Mouse (Mus musculus) kidney, postnatal 36 days (tissue): ENCODE measurements at regions not wholly inside any gene's neighbourhood (a gene's known extent, or its start where the extent isn't known, plus 50 kb on each side); places are given as distances from the start of the nearest gene placed in this dataset.
A peak's percentile ranks its signal among the peaks of the same experiment; 100 is the strongest.
"Not testable (repeated sequence)": the region's sequence is repeated elsewhere in the genome, so short reads cannot be mapped to it uniquely, and the experiment has no call there.

Experiments
- DNase-seq, 2 experiments: peaks; one replicate each; pipeline ENCODE4 v3.0.0; 2021 to 2022; ENCODE audit warnings: mixed read lengths in 2 of 2

DNA sequence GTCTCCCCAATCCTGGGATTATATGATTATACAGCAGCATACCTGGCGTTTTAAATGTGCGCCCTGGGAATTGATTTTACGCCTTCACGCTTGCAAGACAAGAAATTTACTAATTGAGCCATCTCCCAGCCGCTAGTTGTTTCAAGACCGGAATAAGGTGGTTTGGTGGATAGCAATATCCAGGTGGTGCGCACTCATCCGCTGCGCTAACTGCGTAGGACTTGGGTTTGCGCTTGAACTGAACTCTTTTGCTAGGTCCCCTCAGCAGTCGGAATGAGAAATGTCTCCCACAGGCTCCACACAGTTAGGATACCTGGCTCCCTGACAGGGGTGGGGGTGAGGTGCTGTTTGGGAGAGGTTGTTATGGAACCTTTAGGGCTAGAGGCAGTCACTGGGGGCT lies 136.4 kb upstream of the Rybp start:
- DNase-seq = no peak

DNA sequence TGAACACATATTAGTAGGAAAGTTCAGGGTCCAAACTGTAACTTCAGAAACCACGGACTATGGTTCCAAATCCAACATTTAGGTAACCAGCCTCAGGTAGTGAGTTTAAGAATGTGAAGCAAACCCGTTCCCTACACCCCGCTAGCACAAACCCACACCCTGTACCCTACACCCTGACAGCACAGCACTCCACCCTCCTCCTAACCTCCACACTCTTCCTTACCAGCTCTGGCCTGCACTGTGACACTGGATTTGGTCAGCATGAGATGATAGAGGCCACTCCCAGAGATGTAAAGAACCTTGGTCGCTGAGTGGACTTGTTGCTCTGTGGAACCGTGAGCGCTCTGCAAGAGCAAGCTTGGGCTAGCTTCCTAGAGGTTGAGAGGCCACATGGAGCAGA lies 135.3 kb upstream of the Rybp start:
- DNase-seq = no peak

DNA sequence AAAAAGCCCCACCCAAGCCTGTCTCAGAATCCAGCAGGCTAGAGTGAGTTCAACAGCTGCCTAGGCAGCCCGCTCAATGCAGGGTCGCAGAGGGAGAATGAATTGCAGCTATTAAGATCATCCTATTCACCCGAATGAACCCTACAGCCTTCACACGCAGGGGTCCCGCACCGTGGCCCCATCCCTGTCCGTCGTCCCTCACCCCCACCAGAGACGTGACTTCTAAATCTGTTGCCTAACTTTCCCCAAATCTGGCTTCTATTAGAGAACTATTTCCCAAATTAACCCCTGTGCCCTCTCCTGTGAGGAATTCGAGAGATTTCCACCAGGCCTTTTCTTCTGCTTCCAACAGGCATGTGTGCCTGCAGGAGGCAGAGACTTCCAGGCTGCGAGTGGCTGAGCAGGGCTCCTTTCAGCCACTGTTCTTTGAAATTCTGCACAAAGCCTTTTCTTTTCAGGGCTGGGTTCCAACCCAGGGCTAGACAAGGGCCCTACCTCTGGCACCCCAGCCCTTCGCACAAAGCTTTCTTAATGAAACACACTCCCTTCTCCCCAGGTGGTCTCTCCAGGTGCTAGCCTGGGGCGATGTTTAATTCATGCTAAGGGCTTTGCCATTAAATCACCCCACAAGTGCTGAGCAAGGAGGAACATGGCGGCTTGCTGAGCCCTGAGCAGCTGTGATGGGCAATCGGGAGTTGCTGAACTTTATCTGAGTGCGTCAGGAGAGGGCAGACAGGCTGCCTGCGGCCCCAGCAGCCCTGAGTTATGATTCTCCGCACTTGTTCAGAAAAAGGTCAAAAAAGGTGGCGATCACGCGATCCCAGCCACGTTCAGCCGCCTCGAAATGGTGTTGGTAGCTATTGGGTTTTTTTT lies 134.7 kb upstream of the Rybp start:
- no peak for DNase-seq

DNA sequence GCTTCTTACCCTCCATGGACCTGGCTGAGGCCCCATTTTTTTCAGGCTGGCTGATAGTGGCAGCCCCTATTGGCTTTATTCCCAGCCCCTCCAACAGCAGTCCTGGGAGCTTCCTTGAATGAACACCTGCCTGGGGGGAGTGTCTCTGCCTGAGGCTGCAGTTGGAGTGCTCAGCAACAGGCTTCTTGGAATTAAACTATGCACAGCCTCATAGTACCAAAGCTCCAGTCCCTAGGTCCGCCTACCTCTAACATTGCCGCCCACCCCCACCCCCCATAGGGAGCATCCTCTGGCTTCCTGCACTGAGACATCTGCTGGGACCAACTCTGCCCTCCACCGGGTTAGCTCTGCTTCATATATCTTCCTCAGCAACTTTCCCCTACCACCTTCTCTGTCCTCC lies 133.3 kb upstream of the Rybp start:
- no peak for DNase-seq

DNA sequence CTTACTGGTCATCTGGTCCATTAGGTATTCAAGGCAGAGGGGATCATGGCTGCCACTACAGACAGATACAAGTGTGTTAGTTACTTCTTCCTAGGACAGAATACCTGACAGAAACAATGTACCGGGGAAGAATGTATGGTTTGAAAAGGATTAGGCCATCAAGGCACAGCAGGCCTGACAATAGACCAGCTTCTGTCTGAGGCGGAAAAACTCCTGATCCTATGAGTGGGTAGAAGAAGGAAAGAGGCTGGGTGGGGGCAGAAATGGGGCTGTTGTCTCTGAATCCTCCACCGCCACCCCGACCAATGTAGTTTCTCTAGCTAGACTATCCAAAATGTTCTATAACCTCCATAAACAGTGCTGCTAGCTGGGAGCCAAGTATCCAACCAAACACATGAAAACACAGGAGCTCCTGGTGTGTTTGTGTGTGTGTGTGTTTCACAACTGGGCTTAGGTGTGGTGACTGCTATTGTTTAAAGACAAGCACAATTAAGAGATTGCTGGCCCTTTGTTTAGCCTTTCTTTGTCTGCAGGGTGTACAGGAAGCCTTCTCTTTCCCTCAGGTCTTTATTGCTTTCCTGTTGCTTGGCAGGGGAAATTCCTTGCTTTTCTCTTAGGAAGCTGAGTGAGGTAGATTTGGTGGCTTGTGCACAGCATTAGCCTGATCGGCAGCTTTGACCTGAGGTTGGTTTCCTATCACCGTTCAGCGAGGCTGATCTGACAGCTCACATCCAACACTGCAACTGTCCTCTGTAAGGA lies 132.7 kb upstream of the Rybp start:
- DNase-seq = no peak

DNA sequence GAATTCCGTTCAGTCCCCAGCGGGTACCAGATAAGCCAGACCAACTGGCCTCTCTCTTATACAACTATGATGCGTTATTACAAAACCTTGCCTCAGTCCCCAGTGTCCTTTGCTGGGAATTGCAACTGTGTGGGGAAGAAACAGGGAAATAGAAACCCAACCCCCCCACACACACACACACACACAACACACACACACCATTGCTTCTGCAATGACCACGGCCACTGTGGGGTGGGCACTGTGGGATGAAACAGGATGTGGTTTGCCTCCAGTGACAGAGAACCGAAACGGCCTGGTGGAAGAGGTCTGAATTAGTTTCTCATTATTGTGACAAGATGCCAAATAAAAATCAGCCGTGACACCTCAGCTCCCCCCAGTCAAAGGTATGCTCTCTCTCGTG lies 128.8 kb upstream of the Rybp start:
- DNase-seq = peak in 1 of 2 experiments; percentile 16

DNA sequence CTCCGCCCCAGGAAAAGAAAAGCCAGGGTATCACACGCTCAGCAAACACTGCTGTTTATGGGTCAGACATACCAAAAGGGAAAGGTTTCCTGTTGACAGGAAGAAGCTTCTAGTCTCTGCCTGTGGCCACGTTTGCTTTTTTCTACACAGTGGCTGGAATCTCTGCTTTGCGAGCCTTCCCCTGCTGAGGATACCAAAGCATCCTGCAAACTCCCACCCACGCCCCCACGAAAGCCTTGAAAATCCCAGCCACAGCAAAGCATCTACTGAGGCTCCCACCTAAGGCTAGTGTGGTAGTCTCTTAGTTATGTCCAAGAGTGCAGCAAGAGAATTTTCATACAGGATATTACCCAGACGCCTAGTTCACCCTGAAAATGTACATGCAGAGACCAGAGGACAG lies 128.2 kb upstream of the Rybp start:
- DNase-seq = peak in 1 of 2 experiments; percentile 8

DNA sequence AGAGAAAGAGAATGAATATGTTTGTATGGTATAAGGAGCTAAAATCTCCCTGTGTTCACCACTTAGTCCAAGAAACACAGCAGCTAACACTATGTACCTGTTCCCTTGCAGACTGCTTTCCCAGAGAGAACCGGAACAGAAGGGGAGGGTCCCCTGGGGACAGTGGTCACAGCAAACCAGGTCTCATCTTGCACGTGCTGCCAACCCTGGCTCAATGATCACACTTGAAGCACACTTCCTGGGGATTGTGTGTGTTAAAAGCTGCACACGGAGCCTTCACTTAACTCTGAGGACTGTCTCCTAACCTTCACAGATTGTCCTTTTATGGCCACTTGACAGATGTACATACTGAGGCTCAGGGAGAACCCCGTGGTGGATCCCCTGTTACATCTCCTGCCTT lies 127.6 kb upstream of the Rybp start:
- no peak for DNase-seq

DNA sequence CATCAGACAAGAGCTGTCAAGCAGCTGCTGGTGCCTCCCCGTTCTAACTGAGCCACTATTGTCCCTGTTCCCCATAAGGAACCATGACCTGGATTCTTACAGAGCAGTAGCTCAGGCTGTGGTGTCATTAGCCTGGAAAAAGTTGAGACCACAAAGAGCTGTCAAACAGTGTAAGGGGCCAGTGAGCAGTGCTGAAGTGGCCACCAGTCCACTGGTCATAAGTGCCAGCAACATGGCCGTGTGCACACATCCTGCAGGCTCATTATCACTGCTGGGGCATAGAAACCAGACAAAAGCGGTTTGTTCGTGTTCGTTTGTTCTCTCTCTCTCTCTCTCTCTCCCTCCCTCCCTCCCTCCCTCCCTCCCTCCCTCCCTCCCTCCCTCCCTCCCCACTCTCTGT lies 125.2 kb upstream of the Rybp start:
- DNase-seq = no peak

DNA sequence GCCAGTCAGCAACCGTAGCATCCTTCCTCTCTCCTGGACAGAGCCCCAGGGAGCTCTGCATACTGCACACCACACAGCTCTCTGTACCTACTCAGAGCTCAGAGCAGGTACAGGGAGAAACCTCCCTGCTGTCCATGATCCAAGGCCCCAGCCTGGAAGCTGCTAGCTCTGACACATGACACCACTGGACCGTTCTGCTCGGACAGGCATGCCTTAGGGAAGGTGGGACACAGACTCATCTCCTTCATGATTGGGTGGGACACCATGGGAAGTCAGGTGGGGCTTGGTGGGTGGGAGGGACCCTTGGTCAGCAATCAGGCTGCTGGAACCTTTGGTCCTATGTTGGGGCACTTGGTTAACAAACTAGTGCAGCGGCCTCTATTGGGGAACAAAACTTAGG lies 124.7 kb upstream of the Rybp start:
- no peak for DNase-seq

DNA sequence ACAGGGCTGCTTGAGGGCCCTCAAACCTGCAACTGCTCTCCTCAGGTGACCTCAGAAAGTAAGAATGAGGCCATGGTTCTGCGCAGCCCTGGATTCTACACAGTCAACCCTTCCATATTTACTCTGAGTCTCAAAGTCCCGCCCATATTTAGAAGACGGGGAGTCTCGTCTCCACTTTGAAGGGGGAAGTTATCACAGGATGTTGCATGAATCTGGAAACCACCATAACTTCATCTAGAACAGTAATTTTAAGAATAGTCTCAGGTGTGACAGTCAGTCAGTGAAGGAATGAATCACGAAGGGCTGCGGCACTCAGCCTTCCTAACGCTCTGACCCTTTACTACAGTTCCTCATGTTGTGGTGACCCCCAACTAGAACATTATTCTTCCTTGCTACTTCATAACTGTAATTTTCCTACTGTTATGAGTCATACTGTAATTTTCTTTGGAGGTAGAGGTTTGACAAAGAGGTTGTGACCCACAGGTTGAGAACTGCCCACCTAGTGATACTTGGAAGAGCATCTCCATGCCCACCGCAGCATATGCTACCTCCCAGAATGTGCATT lies 122.9 kb upstream of the Rybp start:
- no peak for DNase-seq

DNA sequence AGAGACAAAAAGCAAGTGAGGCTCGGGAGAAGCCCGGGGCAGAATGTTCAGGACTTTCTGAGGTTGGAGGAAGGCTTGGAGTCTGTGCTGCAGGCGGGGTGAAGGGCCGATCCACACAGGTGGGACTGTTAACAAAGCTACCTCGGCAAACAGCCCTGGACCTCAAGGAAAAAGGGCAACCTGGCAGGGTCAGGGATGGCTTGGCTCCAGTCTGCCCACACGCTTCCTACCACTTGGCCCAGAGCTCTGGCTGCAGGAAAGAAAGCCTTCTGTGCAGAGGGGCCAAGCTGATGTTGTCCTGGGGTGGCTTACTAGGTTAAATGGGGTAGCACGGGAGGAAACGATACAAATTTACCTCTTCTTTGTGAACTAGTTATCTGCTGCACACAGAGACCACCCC lies 121.5 kb upstream of the Rybp start:
- no peak for DNase-seq

DNA sequence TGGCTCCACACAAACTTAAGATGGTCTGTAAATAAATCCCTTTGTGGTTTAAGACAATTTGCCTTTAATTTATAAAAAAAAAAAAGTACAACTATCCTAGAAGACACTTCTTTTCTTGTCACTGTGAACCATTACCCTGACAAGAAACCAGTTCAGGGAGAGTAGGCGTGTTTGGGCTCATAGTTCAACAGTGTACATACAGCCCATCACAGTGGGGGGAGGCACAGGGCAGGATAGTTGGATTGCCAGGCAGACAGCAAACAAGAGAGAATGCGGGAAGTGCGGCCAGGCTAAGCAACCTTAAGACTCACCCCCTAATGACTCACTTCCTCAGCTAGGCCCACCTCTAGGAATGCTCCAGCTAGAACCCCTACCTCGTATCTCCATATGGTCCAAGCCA lies 119.2 kb upstream of the Rybp start:
- no peak for DNase-seq

DNA sequence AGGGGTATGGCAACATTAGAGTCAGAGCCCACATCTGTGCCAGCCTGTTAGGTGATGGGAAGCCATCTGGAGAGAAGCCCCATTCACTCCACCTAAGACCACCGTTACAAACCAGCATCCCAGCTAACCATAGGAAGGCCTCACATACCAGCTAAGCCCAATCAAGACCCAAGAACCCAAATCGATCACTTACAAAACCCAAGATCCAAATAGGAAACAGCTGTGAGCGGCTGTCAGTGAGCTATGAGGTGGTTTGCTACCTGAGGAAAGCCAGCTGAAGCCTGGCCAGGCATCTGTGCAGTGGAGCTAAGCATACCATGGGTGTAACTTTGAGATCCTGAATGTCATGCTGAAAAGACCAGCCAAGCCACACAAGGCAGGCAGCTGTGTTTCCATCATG lies 116.9 kb upstream of the Rybp start:
- DNase-seq = no peak

DNA sequence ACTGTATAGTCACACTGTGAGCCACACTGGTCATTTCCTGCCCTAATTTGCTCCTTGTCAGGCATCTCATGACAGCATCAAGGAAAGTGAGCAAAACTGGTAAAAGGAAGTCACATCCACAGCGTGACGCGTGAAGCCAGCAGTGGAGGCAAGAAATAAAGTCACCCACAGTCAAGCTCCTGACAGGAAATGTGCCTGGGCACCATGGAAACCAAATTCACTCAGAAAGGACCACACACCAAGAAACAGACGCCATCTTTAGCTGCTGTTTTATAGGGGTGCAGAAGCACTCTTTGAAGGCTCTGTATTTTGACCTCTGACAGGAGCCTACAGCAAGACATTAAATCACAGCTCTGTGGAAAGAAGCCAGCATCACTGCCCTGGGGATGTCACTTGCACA lies 115.4 kb upstream of the Rybp start:
- no peak for DNase-seq

DNA sequence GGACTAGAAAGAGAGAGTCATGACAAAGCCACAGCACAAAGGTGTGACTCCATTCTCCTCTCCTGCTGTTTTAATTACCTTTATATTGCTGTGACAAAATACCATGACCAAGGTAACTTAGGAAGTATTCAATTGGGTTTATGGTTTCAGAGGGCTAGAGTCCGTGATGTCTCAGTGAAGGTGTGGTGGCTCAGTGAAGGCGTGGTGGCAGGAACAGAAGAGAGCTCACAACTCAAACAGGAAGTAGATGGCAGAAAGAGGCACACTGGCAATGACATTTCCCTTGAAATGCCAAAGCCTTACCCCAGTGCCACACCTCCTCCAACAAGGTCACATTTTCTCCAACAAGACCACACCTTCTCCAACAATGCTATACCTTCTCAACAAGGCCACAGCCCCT lies 114.4 kb upstream of the Rybp start:
- no peak for DNase-seq

DNA sequence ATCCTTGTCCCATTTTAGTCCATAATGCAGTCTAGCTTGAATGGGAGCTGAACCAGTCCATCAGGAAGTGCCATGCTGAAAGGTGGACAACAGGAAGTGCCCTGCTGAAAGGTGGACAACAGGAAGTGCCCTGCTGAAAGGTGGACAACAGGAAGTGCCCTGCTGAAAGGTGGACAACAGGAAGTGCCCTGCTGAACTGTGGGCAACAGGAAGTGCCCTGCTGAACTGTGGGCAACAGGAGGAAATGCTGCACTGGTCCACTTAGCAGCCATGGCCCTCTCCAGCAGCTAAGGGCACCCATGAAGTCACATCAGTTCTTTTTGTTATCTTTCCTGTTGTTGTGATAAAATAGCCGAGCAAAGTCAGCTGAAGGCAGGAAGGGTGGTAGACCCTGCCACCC lies 112.1 kb upstream of the Rybp start:
- not testable (repeated sequence) for DNase-seq

DNA sequence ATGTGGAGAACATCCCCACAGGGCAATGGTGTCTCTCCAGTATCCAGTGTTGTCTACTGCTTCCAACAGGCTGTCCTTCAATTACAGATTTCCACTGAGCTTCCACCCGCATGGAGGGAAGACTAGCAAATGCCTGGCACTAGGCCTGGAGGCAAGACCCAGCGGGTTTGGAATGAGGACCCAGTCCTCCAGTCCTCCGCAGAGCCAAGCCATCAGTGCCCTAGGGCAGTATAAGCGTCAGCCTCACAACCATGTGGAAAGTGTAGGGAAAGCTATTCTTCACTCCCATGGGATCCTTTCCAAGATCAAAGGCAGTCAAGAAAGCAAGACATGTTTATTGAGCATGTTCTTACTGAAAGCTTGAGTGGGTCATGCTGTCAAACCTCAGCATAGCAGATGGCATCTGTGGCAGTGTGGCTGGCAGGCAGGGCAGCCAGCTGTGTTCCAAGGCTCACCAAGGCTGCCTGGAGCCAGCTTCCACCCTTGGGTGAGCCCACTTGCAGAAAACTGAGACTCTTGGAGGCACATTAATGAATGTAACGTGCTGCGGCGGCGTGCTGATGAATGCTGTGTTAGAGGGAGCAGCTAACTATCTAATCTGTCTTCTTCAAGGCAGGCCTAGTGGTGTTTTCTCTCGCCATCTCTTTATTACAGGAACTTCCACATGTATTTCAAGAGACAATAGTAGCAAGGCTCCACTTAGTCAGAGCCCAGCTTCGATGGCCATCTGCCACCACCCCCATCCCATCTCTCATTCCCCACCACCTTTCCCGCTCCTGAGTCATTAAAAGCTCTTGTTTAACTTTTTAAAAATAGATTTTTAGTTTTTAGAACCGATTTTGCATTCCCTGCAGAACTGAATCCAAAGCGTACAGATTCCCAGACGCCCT lies 109.3 kb upstream of the Rybp start:
- no peak for DNase-seq

DNA sequence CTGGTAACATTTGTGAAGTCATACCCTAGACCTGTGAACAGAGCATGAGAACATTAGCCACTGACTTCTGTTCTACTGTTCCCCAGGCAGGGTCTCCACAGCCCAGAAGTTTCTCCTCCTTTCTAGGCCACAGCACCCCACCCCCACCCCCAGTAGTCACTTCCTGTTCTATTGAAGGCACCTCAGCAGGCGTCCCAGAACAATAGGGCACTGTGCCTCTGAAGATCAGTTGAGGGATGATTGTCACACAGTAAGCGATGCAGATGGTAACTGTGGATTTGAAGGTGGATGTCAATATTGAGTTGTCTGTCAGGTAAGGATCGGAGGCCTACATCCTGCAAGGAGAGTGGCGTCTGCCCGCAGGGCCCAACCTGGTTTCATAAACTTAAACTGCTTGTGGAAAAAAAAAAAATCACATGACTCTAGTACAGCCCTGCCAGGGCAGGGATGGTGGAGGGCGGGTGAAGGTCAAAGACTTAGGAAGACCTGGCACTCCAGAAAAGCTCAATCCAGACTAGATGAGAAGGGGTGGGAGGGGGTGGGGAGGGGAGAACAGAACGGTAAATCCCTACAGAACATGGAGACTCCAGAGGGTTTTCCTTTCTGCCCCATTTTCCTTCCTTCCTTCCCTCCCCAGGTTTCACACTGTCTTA lies 103.1 kb upstream of the Rybp start:
- no peak for DNase-seq

DNA sequence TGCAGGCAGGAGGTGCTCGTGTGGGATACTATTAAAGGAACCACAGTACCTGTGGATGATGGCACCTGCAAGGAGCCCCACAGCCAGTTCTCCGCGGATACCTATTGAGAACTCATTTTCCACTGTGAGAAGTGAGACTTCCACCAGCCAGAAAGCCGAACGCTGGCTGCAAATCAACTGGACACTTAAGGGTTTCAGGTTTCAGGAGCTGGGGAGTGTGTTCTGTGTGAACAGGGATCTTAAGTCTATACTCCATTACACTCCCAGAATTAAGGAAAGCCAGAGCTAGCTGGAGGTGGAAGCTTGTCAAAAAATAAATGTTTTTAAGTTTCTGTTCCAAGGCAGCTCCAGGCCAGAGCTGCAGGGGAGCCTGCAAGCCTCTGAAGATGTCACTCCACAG lies 99.8 kb upstream of the Rybp start:
- no peak for DNase-seq

DNA sequence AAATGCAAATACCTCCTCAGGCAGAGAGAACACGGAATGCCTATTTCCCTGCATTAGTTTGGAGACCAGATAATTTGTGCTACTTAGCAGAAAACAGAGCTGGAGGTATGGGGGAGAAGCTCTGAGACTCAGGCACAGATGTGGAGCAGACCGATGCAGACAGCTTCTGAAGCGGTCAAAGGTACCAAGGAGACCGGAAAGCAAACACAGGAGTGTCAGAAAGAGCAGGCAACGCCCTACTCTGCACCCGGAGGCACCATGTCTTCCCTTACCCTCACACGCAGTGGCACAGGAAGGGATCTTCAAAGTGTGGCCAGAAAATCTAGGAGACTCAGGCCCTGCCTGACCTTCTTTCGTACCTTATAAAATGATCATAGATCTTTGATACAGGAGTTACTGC lies 98.4 kb upstream of the Rybp start:
- no peak for DNase-seq

DNA sequence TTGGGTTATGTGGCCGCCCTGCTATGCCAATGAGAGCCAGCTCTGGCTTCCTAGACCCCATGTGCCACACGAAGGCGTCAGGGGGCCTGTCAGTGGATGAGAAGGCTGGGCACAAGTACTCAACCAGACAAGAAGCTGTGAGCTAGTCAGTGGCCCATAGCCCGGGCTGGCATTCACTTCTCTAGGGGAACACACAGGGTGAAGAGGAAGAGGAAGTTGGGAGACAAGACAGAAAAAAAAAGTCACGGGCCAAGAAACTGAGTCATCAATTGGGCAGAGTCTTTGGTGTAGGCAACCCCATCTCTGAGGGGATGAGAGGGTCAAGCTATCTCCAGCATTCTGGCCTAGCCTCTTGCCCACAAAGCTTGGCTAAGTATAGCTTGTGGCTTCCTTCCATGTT lies 93.8 kb upstream of the Rybp start:
- DNase-seq = no peak

DNA sequence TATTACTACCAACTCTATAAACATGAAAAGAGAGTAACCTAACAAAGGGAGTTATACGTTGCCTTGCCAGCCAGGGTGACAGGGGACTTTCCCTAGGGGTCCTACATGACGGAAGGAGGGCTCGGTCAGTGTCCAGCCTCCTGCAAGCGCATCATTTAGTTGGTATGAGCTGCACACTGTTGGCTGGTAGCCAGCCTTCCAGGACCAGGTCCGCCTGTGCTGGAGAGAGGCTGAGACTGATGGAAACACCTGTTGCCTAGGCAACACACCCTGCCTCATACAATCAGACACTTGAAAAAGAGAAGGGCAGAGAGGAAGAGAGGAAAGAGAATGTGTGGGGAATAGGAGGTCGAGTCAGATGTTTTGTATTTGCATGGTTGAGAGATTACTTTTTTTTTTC lies 93.3 kb upstream of the Rybp start:
- DNase-seq = no peak
